Comparison of ENCODE assay signal across 13 mouse cellular contexts in genomic region chr3:88762401-88762831, GRCm38 (mm10). TPM values are rescaled to one million over a fixed set of nuclear protein-coding genes. Genes with fewer than 3 reads are reported as not detected.
DNase-seq lines count a peak whose midpoint lies in the region; ATAC-seq lines count a peak whose summit lies in the region.
"Had no signal": no experiment of that assay in that cellular context is flagged by ENCODE, and none has a peak within 500 bp of the region (broad histone marks: within the 10 kb centered on the region; RNA-seq: fewer than 3 reads in every experiment).

No protein-coding gene starts in this region.

- DNase-seq in heart, postnatal 25 days (ENCODE audit: low spot score) = no peak
- DNase-seq in retina, postnatal 1 day = peak; percentile 44
- no peak for DNase-seq in retina, embryonic 14.5 days (ENCODE audit: low spot score)
- DNase-seq in cerebellum, adult 9-11 months = peak; percentile 42
- peak; percentile 32 for DNase-seq in naive thymus-derived CD4-positive, alpha-beta T cell, adult 2 months (ENCODE audit: low read depth)
- no peak for DNase-seq in right cerebral cortex, adult 2 months (ENCODE audit: low spot score in 2 of 2)
- DNase-seq in kidney, adult 18-20 months = no peak
- DNase-seq: gastrocnemius, postnatal 14 days; kidney, postnatal 36 days; spleen, adult 18-20 months had no signal

- H3K9ac ChIP-seq in heart, embryonic 12.5 days = peak overlapping the region; percentile 47
- H3K9ac ChIP-seq: embryonic facial prominence, embryonic 12.5 days had no signal

- peaks cover 18% of the 10 kb centered on the region for H3K36me3 ChIP-seq in heart, embryonic 12.5 days

- H3K9me3 ChIP-seq in heart, embryonic 12.5 days (replicated peaks) = no peaks in the 10 kb centered on the region
- H3K9me3 ChIP-seq: embryonic facial prominence, embryonic 12.5 days had no signal

- H3K4me3 ChIP-seq in heart, embryonic 12.5 days = no peak overlapping the region
- H3K4me3 ChIP-seq: embryonic facial prominence, embryonic 12.5 days; myocyte had no signal

- ATAC-seq in heart, embryonic 12.5 days (ENCODE audit: insufficient number of reproducible peaks, low FRiP score) = no peak

- H3K4me1 ChIP-seq in heart, embryonic 12.5 days (replicated peaks) = peaks cover 15% of the 10 kb centered on the region

- no peak overlapping the region for H3K4me2 ChIP-seq in heart, embryonic 12.5 days
- H3K4me2 ChIP-seq: embryonic facial prominence, embryonic 12.5 days had no signal

- WGBS in heart, embryonic 12.5 days = 37% methylated on average over 6 of the region's 6 CpGs

- intact Hi-C loops in heart, postnatal 25 days (cut with DNase I) = no loop called here

- peak overlapping the region; percentile 18; the same call in 1 of the 2 replicates for H3K27ac ChIP-seq in heart, embryonic 12.5 days (ENCODE audit: poor library complexity, severe bottlenecking)
- H3K27ac ChIP-seq: embryonic facial prominence, embryonic 12.5 days had no signal

- no peaks in the 10 kb centered on the region for H3K27me3 ChIP-seq in heart, embryonic 12.5 days (replicated peaks)
- H3K27me3 ChIP-seq: embryonic facial prominence, embryonic 12.5 days had no signal

RNA-seq across cellular contexts. Expression of gene Syt11, which starts 12.5 kb away (rescaled TPM):
- polyA plus RNA-seq in heart, embryonic 12.5 days (2016; fragmentation: Nextera tagmentation; extraction: Ambion mirVana) = 18.4 and 20.0 TPM in 2 replicates
- 1 to 10 TPM; 3.8 to 7.3 TPM for total RNA-seq in heart, postnatal 25 days (2021)

RNA-seq across cellular contexts. Expression of gene Rit1, which starts 45.8 kb away (rescaled TPM):
- 45.9 and 46.5 TPM in 2 replicates for polyA plus RNA-seq in heart, embryonic 12.5 days (2016; fragmentation: Nextera tagmentation; extraction: Ambion mirVana)
- 10 to 100 TPM; 71.7 to 76.2 TPM for total RNA-seq in heart, postnatal 25 days (2021)

Comparison
In these comparisons a context has a peak if more than half of its experiments do, and no peak if none do; other contexts are left out.
1. DNase-seq: peak in retina, postnatal 1 day (single experiment), cerebellum, adult 9-11 months (single experiment) and naive thymus-derived CD4-positive, alpha-beta T cell, adult 2 months (single experiment); none in heart, postnatal 25 days (single experiment), retina, embryonic 14.5 days (single experiment), right cerebral cortex, adult 2 months (0 of 2) and kidney, adult 18-20 months (single experiment).